Mouse (Mus musculus) NIH3T3 (cell line): ENCODE results near the gene Orm1.

Experiments used
- DNase-seq: peaks from one replicate; pipeline ENCODE4 v3.0.0-alpha.2; 2012; ENCODE audit warnings: low read depth

Gene Orm1

GRCm38 (mm10) chr4:63344295-63344694 is at the start of gene Orm1:
TSS of gene Orm1 (plus strand) at chr4:63344560.
- peak; percentile 59 for DNase-seq

DNA sequence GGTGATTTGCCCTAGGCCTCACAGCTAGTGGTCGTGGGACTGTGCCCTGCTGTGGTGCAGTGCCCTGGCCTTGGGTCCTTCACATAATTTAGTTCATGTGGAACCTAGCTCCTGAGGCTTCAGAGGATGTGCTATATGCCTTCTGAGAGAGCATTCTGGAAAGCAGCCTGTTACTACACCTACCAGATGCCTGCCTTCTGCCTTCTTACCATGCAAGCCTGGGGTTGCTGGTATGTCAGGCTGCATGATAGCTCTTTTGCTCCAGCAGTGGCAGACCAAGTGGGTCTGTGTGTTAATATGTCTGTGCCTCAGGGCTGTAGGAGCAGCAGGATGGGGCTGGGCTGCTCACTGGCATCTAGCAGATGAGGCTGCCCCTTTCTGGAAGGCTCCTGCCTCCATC is 48.7 kb upstream of the Orm1 start:
- DNase-seq, result no peak

- peak; percentile 30 for DNase-seq
Measured at GRCm38 (mm10) chr4:63296263-63296662, 48.1 kb upstream of the Orm1 start.

GRCm38 (mm10) chr4:63296876-63297275 is 47.5 kb upstream of the Orm1 start:
- DNase-seq, result peak; percentile 66

GRCm38 (mm10) chr4:63298191-63298590 is 46.2 kb upstream of the Orm1 start:
- DNase-seq, result no peak

DNA sequence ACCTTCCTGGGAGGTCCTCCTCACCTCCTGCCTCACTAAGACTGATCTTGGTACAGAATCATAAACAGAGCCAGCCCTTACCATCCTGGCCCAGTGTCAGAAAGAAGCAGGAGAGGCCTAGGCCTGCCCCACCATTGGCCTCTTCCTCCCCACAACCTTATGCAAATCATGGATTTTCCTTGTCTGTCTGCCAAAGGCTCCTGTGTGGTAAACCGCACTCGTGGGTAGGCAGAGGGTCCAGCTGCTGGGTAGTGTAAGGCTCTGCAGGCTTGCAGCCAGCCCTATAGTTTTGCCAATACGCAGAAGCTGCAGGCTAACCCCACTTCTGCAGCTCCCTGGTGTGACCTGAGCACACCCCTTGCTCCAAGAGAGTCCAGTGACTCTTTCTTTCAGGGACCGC is 41.7 kb upstream of the Orm1 start:
- DNase-seq, result peak; percentile 20

DNA sequence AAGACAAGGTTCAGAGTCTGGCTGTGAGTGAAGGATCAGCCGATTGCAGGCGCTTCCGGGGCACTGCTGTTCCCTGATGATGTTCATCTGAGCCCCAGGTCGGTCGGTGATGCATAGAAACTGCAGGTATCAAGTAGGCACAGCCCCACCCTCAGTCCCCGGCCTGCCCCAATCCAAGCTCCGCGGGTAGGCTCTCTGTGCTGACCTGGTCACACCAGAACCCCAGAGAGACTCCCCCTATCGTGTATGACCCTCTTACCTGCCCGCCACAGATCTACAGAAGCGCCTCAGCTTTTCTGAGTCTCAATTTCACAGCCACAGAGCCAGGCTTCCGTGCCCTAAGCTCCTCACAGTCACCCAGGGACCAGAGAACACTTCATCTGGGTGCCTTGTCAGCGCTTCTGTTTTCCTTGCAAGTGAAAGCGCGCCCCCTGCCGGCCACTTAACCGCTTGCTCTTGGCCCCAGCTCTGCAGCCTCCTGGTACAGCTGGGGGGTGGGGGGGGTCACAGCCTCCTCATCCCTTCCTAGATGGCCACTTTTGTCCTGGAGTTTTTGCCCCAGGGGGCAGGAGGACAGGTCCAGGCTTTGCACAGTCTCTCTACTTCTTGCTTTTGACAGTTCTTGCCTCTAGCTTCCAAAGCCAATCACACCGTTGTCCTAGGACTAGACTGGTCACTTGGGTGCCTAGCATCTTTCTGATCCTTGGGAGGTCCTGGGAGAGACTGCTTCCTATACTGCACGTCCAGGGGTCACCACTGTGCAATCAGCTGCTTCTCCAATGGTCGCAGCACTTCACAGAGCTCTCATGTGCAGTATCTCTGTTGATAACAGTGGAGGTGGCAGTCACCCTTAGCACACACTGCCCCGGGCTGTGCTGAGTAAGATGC is 36.9 kb upstream of the Orm1 start:
- DNase-seq, result peak; percentile 97

DNA sequence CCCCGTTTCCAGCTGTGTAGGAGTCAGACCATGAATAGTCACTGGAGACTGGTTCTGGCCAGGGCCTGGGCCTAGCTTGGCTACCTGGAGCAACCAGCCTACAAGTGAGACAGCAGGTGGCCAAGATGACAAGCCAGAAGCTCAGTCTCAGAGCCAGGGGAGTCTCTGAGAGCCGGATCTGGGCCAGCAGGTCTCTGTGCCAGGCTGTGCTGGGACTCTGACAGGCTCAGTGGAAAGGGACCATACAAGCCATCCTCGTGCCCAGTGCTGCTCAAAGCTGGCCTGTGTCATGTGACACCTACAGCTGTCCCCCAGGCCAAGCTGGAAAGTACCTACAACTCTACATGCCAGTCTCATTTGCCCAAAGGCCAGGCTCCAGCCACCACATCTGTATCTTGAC is 36.0 kb upstream of the Orm1 start:
- no peak for DNase-seq

DNA sequence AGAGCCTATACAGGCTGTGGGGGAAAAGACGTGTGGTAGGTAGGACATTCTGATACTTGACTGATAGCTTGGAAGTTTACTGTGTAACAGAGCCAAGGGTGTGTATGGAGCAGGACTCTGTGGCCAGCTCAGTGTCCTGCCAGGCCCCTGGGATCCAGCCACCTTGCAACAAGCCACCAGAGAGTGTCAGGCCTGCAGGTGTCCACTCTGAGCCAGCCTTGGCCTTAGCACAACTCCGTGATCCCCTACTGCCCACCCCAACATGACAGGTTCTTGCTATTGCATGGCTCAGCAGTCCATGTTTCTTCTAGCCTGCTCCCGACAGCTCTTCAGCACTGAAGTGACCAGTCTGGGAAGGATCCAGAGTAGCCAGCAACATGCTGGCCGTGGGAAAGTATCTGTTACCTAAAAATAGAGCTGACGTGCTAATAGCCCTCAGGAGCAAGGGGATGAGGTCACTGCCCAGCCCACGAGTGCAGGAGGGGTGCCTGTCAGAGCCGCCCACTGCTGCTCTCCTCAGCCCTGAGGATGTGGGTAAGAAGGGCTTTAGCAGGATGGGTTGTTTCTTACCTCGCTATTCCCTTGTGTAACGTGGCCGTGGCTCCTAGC is 34.0 kb upstream of the Orm1 start:
- DNase-seq, result peak; percentile 86

DNA sequence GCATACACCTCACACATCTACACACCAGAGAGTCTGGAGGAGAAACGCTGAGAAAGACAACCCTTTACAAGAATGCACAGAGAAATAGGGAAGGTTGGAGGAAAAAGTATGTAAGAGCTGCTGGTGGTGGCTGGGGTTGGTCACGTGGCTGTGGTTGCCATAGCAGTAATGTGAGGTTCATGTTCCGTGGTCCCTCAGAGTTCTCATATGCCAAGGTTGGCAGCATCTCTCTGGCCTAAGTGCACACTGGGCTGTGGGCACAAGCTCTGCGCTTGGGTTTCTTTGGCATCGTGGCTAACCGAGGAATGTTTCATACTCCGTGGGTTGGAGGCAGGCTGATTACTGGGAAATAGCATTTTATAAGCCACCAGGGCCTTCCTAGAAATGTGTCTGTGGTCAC is 32.9 kb upstream of the Orm1 start:
- DNase-seq, result no peak

DNA sequence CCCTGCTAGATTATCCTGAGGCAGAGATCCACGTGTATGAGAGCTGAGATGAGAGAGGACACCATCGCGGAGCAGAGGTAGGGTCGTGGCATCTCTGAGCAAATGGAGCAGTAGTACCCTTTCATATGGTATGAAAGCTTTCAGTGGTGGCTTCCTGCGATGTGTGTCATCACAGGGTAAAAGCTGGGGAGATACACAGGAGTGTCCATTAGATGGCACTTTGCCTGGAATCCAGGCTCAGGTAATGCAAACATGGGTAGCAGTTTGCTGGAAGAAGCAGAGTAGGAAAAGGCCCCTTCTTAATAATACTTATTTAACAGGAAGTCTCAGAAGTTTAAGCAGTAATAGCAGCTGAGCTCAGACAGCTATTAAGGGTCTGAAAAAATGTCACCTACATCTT is 30.3 kb upstream of the Orm1 start:
- DNase-seq, result no peak

DNA sequence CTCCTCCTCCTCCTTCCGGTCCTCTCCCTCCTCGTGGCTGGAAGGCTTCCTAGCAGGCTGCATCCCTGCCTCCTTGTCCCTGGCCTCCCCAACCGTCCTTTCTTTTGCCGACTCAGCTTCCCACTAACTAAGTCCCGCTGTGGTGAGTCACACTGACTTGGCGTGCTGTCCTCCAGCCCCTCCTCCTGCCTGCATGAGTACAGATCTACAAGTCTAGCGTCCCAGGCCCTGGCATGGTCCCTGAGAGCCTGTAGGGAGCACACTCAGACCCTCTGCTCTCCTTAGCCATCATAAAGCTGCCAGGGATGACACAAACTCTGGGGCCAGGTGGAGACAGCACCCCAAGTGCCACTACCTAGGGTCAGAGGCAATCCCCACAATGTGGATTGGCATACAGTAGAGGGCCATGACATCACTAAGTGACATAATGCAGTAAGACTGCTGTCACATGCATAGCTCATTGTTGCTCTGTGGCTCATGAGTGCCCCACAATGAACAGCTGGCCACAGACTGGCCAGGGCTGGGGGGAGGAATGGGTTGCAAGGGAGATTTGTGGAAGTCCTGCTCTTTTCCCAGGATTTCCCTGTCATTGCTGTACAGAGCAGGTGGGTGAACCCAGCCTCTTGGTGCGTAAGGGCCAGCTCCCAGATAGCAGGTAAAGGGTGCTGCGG is 28.1 kb upstream of the Orm1 start:
- peak; percentile 95 for DNase-seq

DNA sequence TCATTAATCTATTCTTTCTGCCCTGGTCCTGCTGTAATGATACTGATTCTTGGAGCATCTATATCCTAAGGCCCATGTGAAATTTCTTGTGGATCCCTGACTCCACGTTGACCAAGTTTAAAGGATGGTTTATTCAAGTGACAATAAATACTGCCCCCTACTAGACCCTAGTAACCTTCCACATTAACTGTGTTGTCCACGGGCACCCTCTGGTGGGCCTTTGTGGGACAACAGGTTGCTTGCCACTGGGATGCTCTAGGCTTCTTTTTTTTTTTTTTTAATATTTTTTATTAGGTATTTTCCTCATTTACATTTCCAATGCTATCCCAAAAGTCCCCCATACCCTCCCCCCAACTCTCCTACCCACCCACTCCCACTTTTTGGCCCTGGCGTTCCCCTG is 24.8 kb upstream of the Orm1 start:
- peak; percentile 90 for DNase-seq

- peak; percentile 86 for DNase-seq
Measured at GRCm38 (mm10) chr4:63323275-63323815, 21.0 kb upstream of the Orm1 start.

GRCm38 (mm10) chr4:63333403-63333802 is 11.0 kb upstream of the Orm1 start:
- no peak for DNase-seq

DNA sequence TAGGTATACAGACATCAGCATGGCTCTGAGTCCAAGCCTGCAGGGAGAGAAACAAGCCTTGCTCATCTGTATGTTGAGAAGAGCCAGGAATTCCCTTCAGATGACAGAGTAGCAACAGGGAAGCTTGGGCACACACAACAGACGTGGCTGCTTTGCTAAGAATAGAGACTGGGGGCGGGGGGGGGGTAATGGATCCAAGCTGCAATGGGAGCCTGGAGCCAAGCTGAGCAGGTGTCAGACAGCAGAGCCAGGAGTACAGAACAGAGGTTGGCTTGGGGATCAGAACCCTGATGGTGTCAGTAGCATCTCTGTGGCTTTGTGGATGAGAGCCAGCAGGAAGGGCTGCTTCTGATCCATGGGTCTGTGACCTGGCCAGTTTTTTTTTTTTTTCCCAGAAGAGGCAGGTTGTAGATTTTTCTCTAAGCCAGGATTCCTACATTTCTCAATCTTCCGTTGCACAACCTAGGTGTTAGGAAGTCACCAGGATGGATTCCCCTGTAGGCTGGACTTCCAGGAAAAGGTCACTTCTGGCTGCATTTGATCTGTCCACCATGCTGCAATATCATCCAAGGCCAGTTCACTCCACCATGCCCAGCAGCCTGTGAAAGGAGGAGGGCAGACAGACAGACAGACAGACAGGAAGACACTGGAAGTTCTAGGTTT is 5.8 kb upstream of the Orm1 start:
- no peak for DNase-seq

DNA sequence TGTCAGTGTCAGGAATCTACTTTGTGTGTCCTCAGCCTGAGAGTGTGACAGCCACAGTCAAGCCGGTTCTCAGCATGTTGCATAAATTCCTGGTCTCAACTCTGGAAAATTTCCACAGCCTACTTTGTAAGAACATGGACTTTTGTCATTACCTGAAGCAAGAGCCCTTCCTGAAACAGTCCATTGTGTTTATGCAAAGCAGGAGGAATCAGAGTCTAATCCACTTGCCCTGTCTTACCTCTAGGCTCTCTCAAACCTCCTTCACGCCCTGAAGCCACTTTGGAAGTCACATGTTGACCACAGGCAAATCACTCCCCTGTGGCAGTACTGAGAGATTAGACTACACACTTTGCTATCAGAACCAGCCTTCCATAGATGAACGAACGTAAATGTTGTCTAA is 1.9 kb upstream of the Orm1 start:
- DNase-seq, result no peak

DNA sequence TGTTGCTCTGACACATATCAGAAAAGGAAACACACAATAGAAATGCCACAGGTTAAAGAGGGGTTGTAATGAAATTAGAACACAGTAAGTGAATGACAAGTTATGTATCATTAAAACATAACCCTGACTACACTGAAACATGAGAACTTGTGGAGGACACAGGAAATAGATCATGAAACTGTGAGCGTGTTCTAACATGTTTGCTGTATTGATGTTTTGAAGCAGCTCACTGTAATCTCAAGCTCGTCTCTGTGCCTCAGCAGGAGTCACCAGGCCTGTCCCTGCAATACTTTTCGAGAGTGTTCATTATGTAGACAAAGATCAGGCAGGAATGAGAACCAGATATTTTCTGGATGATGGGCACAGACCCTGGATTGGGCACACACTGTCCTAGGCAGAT is 752 bp upstream of the Orm1 start:
- DNase-seq, result no peak

- no peak for DNase-seq
Measured at GRCm38 (mm10) chr4:63345261-63345660, 901 bp downstream of the Orm1 start.

GRCm38 (mm10) chr4:63346659-63347058 is 2.3 kb downstream of the Orm1 start:
- no peak for DNase-seq

GRCm38 (mm10) chr4:63348524-63348923 is 4.2 kb downstream of the Orm1 start:
- DNase-seq, result no peak
